Mouse (Mus musculus): ENCODE results near the gene Cecr2.
"Not testable (repeated sequence)": the region's sequence is repeated elsewhere in the genome, so short reads cannot be mapped to it uniquely, and the experiment has no call there.

Cecr2 gene

GRCm38 (mm10) chr6:120665816-120666760 lies at the start of gene Cecr2:
Cecr2 (plus strand) TSS chr6:120666369.
- in situ Hi-C loops (cut with MboI, MseI) = no loop called here

DNA sequence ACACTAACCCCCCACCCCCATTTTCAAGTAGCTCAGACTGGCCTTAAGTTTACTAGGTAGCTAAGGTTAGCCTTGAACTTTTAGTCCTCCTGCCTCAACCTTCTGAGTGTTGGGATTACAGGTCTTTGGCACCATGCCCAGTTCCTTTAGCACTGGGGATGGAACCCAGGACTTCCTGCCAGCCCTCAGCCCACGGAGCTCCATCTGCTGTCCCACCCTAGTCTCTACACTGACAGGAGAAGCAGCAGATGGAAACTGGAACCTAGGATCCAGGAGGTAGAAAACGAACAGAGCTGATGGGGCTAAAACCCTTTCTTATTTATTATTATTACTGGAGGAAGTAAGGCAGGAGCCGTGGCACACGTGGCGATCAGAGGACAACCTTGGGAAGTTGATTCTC lies 48.6 kb upstream of the Cecr2 start:
- in situ Hi-C loops (cut with MboI, MseI) = loop anchor here (25.0 kb wide), 1 partner anchor 1780 kb away; no protein-coding TSS in a partner anchor

- in situ Hi-C loops (cut with MboI, MseI) = loop anchor here (25.0 kb wide), 1 partner anchor 1781 kb away; no protein-coding TSS in a partner anchor
These were observed 47.4 kb upstream of the Cecr2 start for GRCm38 (mm10) chr6:120618518-120619402.

DNA sequence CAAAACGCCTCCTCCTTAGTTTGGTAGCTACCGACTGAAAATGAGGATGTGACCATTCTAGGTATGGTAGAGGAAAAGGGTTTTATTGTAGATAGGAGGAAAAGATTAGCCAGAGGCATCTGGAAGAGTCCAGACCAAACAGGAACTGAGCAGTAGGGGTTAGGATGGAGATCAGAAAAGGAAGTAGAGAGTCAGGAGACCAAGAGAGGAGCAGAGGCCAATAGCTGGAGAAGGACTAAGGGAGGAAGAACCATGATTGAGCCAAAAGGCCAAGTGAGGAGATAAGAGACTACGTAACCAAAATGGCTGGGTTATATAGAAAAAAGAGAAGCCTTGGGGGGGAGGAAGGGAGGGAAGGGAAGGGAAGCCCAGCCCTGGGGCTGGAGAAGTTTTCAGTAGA lies 46.0 kb upstream of the Cecr2 start:
- in situ Hi-C loops (cut with MboI, MseI) = loop anchor here (25.0 kb wide), 1 partner anchor 1783 kb away; no protein-coding TSS in a partner anchor

DNA sequence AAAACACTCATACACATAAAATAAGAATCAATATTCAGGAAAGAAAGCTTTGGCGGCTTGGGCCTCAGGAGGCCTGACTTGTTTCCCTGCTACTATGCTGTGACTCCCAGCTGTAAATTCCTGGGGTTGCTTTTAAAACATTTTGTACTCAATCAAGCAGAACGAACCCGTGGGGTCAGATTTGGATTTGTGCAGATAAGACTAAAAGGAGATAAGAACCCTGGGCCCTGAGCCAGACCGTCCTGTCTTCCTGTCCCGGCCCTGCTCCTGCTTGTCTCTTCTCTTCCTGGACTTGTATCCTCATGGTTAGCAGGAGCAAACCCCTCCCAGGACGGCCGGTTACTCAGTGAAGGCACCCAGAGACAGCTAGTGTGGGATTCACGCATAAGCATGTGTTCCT lies 41.1 kb upstream of the Cecr2 start:
- in situ Hi-C loops (cut with MboI, MseI) = no loop called here

DNA sequence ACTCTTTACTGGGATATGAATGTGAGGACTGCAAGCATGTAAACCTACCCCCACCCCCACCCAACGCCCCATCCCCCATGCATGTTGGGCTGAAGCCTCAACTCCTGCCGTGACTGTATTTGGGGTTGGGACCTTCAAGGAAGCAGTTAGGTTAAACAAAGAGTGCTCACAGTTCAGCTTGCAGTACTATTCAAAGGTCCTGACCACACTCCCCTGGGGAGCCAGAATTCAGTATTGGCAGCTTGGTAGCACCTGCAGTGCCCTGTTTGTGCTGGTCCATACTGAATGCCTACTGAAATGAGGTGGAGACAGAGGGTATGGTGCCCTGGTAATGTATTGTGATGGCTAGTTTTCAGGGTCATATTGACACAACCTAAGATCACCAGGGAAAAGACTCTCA lies 39.1 kb upstream of the Cecr2 start:
- in situ Hi-C loops (cut with MboI, MseI) = no loop called here

DNA sequence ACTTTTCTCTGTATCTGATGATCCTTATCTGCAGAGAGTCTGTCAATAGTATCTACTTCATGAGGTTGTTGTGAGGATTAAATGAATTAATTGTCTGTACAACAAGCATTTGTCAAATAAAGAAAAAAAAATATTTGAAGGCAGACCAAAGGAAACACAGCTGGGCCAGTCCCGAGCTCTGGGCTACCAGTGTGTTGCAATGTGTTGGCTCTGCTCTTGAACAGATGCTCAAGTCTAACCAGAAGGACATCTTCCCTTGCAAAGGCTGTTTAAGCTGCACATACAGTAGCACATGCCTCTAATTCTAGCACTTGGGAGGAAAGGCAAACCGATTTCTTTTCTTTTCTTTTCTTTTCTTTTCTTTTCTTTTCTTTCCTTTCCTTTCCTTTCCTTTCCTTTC lies 37.2 kb upstream of the Cecr2 start:
- in situ Hi-C loops (cut with MboI, MseI) = no loop called here

DNA sequence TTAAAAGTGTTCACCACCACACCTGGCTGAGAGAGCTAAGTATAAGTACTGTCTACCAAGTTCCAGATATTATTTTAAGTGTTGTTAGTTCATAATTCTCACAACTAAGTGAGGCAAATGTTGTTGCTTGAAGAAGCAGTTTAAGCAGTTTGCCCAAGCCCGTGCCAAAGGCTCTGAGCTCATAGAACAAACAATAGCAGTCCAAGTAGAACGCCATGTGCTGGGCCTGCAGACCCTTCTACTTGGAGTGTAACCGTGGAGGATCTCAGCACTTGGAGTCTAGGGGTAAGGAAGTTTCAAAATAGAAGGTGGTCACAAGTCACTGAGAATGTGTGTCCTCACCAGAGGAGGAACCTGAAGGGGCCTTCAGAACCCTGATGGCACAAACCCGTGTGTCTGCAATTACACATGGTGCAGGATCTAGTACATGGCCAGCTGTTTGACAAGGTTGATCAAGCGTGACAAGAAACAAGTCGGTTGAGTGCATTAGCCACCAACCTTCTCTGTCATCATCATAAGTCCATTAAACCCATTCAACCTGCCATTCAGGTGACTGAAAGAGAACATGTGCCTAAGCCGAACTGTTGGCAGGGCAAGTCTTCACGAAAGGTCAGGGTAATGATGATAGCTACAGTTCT lies 30.7 kb upstream of the Cecr2 start:
- in situ Hi-C loops (cut with MboI, MseI) = no loop called here

DNA sequence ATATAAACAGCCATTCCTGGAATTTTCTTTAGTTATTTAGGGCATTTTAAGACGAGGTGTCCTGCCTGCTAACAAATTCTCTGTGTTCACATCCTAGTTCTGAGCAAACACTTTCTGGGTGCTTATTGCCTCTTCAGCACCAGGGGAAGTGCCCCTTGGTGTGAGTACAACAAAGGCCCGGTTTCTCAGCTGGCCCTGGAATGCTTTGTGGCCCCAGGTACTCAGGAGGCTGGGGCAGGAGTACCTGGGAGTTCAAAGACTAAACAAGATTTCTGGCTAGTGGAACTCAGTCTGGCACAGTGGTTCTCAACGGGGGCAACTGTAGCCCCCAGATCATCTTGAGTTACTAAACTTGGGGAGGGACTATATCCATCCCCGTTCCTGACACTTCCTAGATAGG lies 26.6 kb upstream of the Cecr2 start:
- in situ Hi-C loops (cut with MboI, MseI) = no loop called here

GRCm38 (mm10) chr6:120641866-120642378 lies 24.2 kb upstream of the Cecr2 start:
- in situ Hi-C loops (cut with MboI, MseI) = no loop called here

DNA sequence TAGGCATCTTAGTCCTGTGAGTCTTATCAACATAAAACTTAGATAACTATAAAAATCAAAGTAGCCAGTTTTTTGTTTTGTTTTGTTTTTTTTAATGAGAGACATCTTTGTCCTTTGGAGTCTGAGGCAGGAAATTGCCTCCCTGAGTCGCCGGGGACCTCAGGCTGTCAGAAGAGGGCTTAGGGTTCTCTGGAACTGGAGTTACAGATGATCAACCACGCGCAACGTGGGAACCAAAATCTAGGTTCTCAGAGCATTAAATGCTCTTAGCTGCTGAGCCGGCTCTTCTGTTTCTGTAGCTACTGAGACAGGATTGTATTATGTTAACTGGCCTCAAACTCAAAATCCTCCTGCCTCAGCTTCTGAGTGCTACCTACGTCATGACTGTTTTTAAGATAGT lies 22.4 kb upstream of the Cecr2 start:
- in situ Hi-C loops (cut with MboI, MseI) = no loop called here

DNA sequence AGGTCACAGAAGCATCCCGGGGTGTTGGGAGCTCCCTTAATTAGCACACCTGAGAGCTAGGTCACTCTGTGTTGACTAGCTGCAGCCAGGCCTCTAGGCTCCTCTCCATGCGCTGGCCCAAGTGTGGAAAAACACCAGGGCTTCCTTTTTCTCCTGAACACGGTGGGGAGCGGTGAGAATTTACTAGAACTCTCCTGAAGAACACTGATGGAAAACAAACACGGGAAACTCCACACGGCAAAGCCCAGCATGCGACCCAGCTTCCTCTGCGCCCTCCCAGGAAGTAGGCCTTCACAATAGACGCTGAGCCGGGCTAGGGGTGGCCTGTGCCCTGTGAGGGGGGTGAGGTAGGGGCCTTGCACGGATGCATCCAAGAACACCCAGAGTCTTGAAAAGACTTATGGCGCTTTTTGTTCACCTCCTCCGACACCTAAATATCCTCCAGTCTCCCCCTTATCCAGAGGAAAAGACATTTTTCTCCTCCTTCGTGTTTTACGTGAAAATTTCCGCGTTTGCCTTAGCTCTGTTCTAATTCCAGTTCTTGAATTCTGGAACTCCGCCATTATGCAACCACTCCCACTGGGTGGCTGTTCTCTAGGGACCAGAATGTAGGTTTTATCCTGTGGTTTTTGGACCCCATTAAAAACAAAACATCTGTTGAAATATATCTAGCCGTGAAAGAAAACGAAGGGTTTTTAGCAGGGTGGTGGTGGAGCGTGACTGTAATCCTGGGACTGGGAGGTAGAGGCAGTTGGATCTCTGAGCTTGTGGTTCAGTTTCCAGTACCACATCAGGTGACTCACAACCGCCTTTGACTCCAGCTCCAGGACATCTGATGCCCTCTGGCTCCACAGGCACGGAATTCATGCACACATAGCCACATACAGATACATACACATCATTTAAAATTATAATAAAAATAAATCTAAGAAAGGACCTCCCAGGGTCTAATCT lies 21.5 kb upstream of the Cecr2 start:
- in situ Hi-C loops (cut with MboI, MseI) = no loop called here

DNA sequence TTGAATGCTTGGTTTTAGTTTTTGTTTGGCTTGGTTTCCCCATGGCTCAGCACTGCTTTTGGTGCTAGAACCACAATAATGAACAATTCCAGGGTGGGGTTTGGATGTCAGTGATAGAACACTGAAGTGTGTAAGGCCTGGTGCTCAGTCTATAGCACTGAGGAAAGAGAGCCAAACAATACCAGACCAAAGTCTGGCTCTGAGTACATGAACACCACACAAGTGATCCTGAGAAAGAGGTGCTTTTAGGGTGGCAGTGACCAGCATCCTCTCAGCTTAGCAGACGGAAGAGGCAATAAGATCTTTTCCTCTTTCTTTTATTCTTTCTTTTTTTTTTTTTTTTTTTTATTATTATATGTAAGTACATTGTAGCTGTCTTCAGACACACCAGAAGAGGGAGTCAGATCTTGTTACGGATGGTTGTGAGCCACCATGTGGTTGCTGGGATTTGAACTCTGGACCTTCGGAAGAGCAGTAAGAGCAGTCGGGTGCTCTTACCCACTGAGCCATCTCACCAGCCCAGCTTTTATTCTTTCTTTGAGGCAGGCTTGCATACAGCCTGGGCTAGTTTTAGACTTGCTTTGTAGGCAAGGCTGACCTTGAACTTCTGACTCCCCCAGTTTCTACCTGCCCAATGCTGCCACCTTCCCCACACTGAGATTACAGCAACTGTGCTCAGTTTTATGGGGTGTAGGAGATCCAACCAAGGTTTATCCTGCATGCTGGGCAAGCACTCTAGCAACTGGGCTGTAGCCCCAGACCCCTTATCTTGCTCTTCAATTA lies 18.7 kb upstream of the Cecr2 start:
- in situ Hi-C loops (cut with MboI, MseI) = not testable (repeated sequence)

DNA sequence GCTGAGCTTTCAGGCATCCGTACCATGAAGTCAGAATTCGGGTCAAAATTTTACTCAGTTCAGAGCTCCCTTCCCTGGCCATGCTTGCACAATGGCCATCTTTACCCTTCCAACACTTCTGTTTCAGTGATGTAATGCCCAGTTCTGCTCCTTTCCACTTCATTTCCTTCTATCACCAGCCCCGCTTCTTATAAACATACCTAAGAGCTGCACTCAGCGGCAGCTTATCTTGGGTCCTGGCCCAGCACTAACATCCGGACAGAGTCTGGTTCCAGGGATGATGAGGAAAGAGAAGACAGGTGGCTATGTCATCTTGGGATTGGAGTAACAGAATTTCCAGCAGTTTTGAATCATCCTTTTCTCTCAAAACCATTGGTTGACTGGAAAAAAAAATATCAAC lies 18.0 kb upstream of the Cecr2 start:
- in situ Hi-C loops (cut with MboI, MseI) = no loop called here

GRCm38 (mm10) chr6:120652666-120653065 lies 13.5 kb upstream of the Cecr2 start:
- in situ Hi-C loops (cut with MboI, MseI) = no loop called here

GRCm38 (mm10) chr6:120655702-120656101 lies 10.5 kb upstream of the Cecr2 start:
- in situ Hi-C loops (cut with MboI, MseI) = no loop called here

GRCm38 (mm10) chr6:120658848-120659247 lies 7.3 kb upstream of the Cecr2 start:
- in situ Hi-C loops (cut with MboI, MseI) = no loop called here

DNA sequence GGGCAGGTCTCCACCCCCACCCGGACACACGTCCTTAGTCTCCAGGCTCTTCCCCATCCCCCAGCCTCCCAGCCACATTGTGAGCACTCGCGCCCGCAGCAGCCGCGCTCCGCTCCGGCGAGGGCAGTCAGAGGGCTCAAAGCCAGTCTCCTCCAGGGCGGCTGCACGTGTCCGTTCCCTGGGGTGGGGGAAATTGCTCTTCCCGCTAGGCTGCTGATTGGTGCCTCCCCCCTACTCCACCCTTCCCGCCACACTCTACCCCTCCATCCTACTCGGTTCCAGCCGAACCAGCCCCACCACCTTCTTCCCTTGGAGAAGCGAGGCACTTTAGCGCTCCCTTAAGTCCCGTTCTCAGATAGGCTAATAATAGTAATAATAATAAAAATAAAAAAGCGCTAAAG lies 754 bp upstream of the Cecr2 start:
- in situ Hi-C loops (cut with MboI, MseI) = no loop called here

DNA sequence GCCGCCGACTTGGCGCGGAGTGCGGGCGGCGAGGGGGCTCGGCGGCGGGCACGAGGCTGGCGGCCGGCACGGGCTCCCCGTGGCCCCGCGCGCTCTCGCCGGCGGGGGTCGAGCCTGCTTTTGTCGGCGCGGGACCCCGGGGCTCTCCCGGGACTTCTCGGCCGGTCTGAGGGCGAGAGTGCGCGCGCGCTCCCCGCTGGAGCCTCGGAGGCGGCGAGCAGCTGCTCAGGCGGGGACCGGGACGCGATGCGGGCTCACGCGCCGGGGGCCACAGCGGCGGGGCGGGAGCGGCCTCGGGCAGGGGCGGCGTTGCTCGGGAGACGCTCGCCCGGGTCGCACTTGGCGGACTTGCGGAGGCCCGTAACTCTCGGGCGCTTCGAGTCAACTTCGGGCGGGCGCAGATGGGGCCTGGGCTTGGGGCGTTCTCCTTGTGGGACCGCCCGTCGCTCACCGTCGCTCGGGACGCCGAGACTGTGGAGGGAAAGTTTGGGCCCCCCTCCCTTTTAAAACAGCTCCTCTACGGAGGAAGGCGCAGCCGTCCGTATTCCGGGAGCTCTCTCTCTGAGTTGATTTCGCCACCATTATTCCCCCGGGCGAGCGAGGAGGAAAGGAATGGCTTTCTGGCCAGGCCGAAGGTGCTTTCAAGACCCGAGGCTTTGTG lies 722 bp downstream of the Cecr2 start:
- in situ Hi-C loops (cut with MboI, MseI) = no loop called here
